ENCODE assay signal across 8 mouse cellular contexts in genomic region chr5:107874561-107875260, GRCm38 (mm10). TPM values are rescaled to one million over a fixed set of nuclear protein-coding genes. Genes with fewer than 3 reads are reported as not detected.
DNase-seq lines count a peak whose midpoint lies in the region; ATAC-seq and TF ChIP-seq lines count a peak whose summit lies in the region.

Gene Evi5 (minus strand): TSS chr5:107875107.

- H3K27me3 ChIP-seq in cerebellum, adult 2 months (ENCODE audit: control insufficient read depth, insufficient read depth, low read length), result no peaks in the 10 kb centered on the region
- H3K27me3 ChIP-seq in limb, embryonic 12.5 days, result peaks cover 2% of the 10 kb centered on the region; the same call in 1 of the 2 replicates

- no peak within 1 kb of the TSS for H3K4me2 ChIP-seq in limb, embryonic 12.5 days

- ATAC-seq in erythroid progenitor cell, adult 5-6 weeks (replicated peaks; ENCODE audit: low FRiP score, poor library complexity, severe bottlenecking), result peak; percentile 88
- no peak for ATAC-seq in limb, embryonic 12.5 days (ENCODE audit: insufficient number of reproducible peaks, insufficient read depth, low FRiP score, low TSS enrichment, low read depth)
- ATAC-seq in neutrophil, adult 5-6 weeks (ENCODE audit: extremely low read depth, insufficient number of reproducible peaks, low FRiP score, poor library complexity, severe bottlenecking), result no peak

- intact Hi-C loops in heart, postnatal 36 days (cut with DNase I), result no loop called here

- H3K36me3 ChIP-seq in limb, embryonic 12.5 days, result no peaks in the 10 kb centered on the region

- H3K4me1 ChIP-seq in cerebellum, adult 2 months (ENCODE audit: control insufficient read depth, insufficient read depth, low read length), result no peaks in the 10 kb centered on the region
- peaks cover 5% of the 10 kb centered on the region; the same call in 1 of the 2 replicates for H3K4me1 ChIP-seq in limb, embryonic 12.5 days (replicated peaks)

- no peak for TF ChIP-seq CTCF in cerebellum, adult 2 months (IDR thresholded peaks at IDR 0.05; ENCODE audit: borderline replicate concordance, insufficient read depth, low read depth, low read length)

- 52% methylated on average over 4 of the region's 4 CpGs for WGBS in cerebellum, adult 2 months
- 41% methylated on average over 4 of the region's 4 CpGs for WGBS in limb, embryonic 12.5 days

- no peaks in the 10 kb centered on the region for H3K9me3 ChIP-seq in limb, embryonic 12.5 days

- no peak for DNase-seq in cerebellum, adult 2 months
- no peak for DNase-seq in cerebellum, adult 8-10 months
- DNase-seq in MN1 (ENCODE audit: low spot score), result peak; percentile 67
- no peak for DNase-seq in heart, postnatal 36 days
- DNase-seq in right cerebral cortex, postnatal 14 days, result no peak

- H3K9ac ChIP-seq in limb, embryonic 12.5 days (replicated peaks), result no peak within 1 kb of the TSS

- no peak within 1 kb of the TSS for H3K27ac ChIP-seq in cerebellum, adult 2 months (ENCODE audit: insufficient read depth, low read length)
- 0 out of 2 replicates have a peak within 1 kb of the TSS, but pooled peaks have one; percentile 36 for H3K27ac ChIP-seq in limb, embryonic 12.5 days

- no peak within 1 kb of the TSS for H3K4me3 ChIP-seq in cerebellum, adult 2 months (replicated peaks; ENCODE audit: insufficient read depth, low read depth, low read length)
- H3K4me3 ChIP-seq in limb, embryonic 12.5 days (replicated peaks), result no peak within 1 kb of the TSS

- TF ChIP-seq POLR2A in cerebellum, adult 2 months (IDR thresholded peaks at IDR 0.05; ENCODE audit: borderline replicate concordance, insufficient read depth, low read length), result no peak

RNA-seq across cellular contexts. Expression of gene Evi5, which starts in this region (rescaled TPM):
- polyA plus RNA-seq in cerebellum, adult 2 months (2012; rRNA removed), result 37.2 and 37.6 TPM in 2 replicates
- 287 and 323 TPM in 2 replicates for total RNA-seq in erythroid progenitor cell, adult 5-6 weeks (2015; ENCODE audit: low replicate concordance)
- total RNA-seq in erythroid progenitor cell, adult 5-6 weeks (2017; ENCODE audit: low replicate concordance), result 445 and 526 TPM in 2 replicates
- 10 to 100 TPM; 19.5 to 21.5 TPM for total RNA-seq in heart, postnatal 36 days (2021)
- polyA plus RNA-seq in limb, embryonic 12.5 days (2016; fragmentation: Nextera tagmentation; extraction: Ambion mirVana), result 85.9 and 88.4 TPM in 2 replicates
- total RNA-seq in neutrophil, adult 5-6 weeks (2017), result 23.6 and 27.4 TPM in 2 replicates

Comparison
In these comparisons a context has a peak if more than half of its experiments do, and no peak if none do; other contexts are left out.
1. RNA of gene Evi5 (total RNA-seq): 287 to 526 TPM in erythroid progenitor cell, adult 5-6 weeks; 23.6 to 27.4 TPM in neutrophil, adult 5-6 weeks and 19.5 to 21.5 TPM in heart, postnatal 36 days; every median in the first group is over 10 times any median in the second.